Comparison of ENCODE assay signal across 13 mouse cellular contexts in genomic region chr9:25075977-25076376, GRCm38 (mm10). TPM values are rescaled to one million over a fixed set of nuclear protein-coding genes. Genes with fewer than 3 reads are reported as not detected.
A peak's percentile ranks its signal among the peaks of the same experiment; 100 is the strongest.
DNase-seq lines count a peak whose midpoint lies in the region; ATAC-seq lines count a peak whose summit lies in the region.
"Had no signal": no experiment of that assay in that cellular context is flagged by ENCODE, and none has a peak within 500 bp of the region (broad histone marks: within the 10 kb centered on the region; RNA-seq: fewer than 3 reads in every experiment).

No protein-coding gene starts in this region.

- peak; percentile 7 to 23 for DNase-seq in layer of hippocampus, adult 18-20 months (ENCODE audit: low spot score in 2 of 2)
- DNase-seq in layer of hippocampus, postnatal 10 days (ENCODE audit: low spot score in 2 of 2), result no peak
- DNase-seq in brain, adult 2 months (ENCODE audit: low read depth, low spot score), result peak; percentile 73
- peak; percentile 46 for DNase-seq in heart, postnatal 4 days
- DNase-seq in right cerebral cortex, postnatal 25 days, result peak; percentile 23
- no peak for DNase-seq in ovary, postnatal 36 days (ENCODE audit: low spot score)
- no peak for DNase-seq in neural tube, embryonic 10.5 days (ENCODE audit: extremely low spot score, low spot score)
- DNase-seq: cerebellum, adult 2 months; layer of hippocampus, postnatal 36 days had no signal

- no peak for ATAC-seq in granulocyte monocyte progenitor cell, adult 5-6 weeks (replicated peaks; ENCODE audit: poor library complexity, severe bottlenecking)
- ATAC-seq: activated CD4-positive, CD25-positive, alpha-beta regulatory T cell, adult 4 months; inflammation-experienced regulatory T-cells, adult 6 months had no signal

RNA-seq across cellular contexts. Expression of gene Gm10181, which starts 13.2 kb away (rescaled TPM):
- total RNA-seq in layer of hippocampus, adult 18-20 months (2021), result not detected
- total RNA-seq in layer of hippocampus, postnatal 10 days (2021), result not detected
- total RNA-seq in heart, postnatal 4 days (2021), result not detected
- not detected in 2 replicates for total RNA-seq in granulocyte monocyte progenitor cell, adult 5-6 weeks (2014; fragmentation: Nextera tagmentation)
- not detected in 2 replicates for total RNA-seq in granulocyte monocyte progenitor cell, adult 5-6 weeks (2017)
- total RNA-seq: CH12.LX; layer of hippocampus, postnatal 36 days had no signal

Comparison
In these comparisons a context has a peak if more than half of its experiments do, and no peak if none do; other contexts are left out.
1. DNase-seq: peak in layer of hippocampus, adult 18-20 months (2 of 2), brain, adult 2 months (single experiment), heart, postnatal 4 days (single experiment) and right cerebral cortex, postnatal 25 days (single experiment); none in layer of hippocampus, postnatal 10 days (0 of 2), ovary, postnatal 36 days (single experiment) and neural tube, embryonic 10.5 days (single experiment).